In the genomic region with DNA sequence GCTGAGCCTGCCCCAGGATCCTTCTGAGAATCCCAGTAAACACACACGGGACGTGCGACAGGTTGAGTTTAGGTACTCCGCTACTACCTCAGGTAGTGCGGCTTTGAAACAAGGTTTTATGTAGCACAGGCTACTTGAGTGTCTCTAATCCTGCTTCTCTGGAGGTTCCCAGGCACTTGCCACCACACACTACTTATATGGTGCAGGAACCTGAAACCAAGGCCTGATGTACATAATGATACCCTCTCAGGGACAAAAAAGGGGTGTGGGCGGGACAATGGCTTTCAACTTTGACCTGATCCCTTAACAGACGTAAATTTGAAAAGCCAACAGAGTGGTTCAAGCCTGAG, we compare ENCODE assay signal across 8 mouse cellular contexts. TPM values are rescaled to one million over a fixed set of nuclear protein-coding genes. Genes with fewer than 3 reads are reported as not detected.
DNase-seq lines count a peak whose midpoint lies in the region; ATAC-seq and TF ChIP-seq lines count a peak whose summit lies in the region.

No protein-coding gene starts in this region.

- no peak overlapping the region for H3K27ac ChIP-seq in layer of hippocampus, adult 2 months
- peak overlapping the region; percentile 64 for H3K27ac ChIP-seq in embryonic facial prominence, embryonic 13.5 days
- H3K27ac ChIP-seq in intestine, embryonic 15.5 days, result peak overlapping the region; percentile 75
- 0 out of 2 replicates have a peak overlapping the region, but pooled peaks have one; percentile 18 for H3K27ac ChIP-seq in midbrain, postnatal 0 days (ENCODE audit: low read depth, low read length)

- peak; percentile 63 for ATAC-seq in embryonic facial prominence, embryonic 13.5 days (ENCODE audit: insufficient number of reproducible peaks, insufficient read depth, low FRiP score, low TSS enrichment, low read depth)
- ATAC-seq in intestine, embryonic 15.5 days, result no peak
- ATAC-seq in midbrain, postnatal 0 days (ENCODE audit: low FRiP score), result peak; percentile 73; the same call in 1 of the 2 replicates

- H3K9ac ChIP-seq in embryonic facial prominence, embryonic 13.5 days, result peak overlapping the region; percentile 77
- H3K9ac ChIP-seq in intestine, embryonic 15.5 days, result no peak overlapping the region; the same call in 1 of the 2 replicates
- peak overlapping the region; percentile 70; the same call in 1 of the 2 replicates for H3K9ac ChIP-seq in midbrain, postnatal 0 days (replicated peaks; ENCODE audit: low read length, poor library complexity, severe bottlenecking)

- H3K4me2 ChIP-seq in embryonic facial prominence, embryonic 13.5 days, result peak overlapping the region; percentile 97
- H3K4me2 ChIP-seq in intestine, embryonic 15.5 days (replicated peaks), result peak overlapping the region; percentile 99
- H3K4me2 ChIP-seq in midbrain, postnatal 0 days (ENCODE audit: low read depth, low read length, poor library complexity, severe bottlenecking), result peak overlapping the region; percentile 95

- H3K4me3 ChIP-seq in layer of hippocampus, adult 2 months, result peak overlapping the region; percentile 54
- H3K4me3 ChIP-seq in embryonic facial prominence, embryonic 13.5 days, result peak overlapping the region; percentile 74
- peak overlapping the region; percentile 74 for H3K4me3 ChIP-seq in intestine, embryonic 15.5 days (replicated peaks)
- H3K4me3 ChIP-seq in midbrain, postnatal 0 days (ENCODE audit: low read depth, low read length), result peak overlapping the region; percentile 72

- no peaks in the 10 kb centered on the region for H3K36me3 ChIP-seq in embryonic facial prominence, embryonic 13.5 days
- no peaks in the 10 kb centered on the region for H3K36me3 ChIP-seq in intestine, embryonic 15.5 days
- no peaks in the 10 kb centered on the region for H3K36me3 ChIP-seq in midbrain, postnatal 0 days (ENCODE audit: insufficient read depth, low read length)

- H3K27me3 ChIP-seq in embryonic facial prominence, embryonic 13.5 days, result no peaks in the 10 kb centered on the region
- no peaks in the 10 kb centered on the region for H3K27me3 ChIP-seq in intestine, embryonic 15.5 days (replicated peaks)
- H3K27me3 ChIP-seq in midbrain, postnatal 0 days (ENCODE audit: insufficient read depth, low read length), result no peaks in the 10 kb centered on the region

- no peaks in the 10 kb centered on the region for H3K4me1 ChIP-seq in embryonic facial prominence, embryonic 13.5 days
- no peaks in the 10 kb centered on the region for H3K4me1 ChIP-seq in intestine, embryonic 15.5 days (replicated peaks)
- no peaks in the 10 kb centered on the region for H3K4me1 ChIP-seq in midbrain, postnatal 0 days (ENCODE audit: insufficient read depth, low read length)

- no peak for DNase-seq in layer of hippocampus, adult 2 months (ENCODE audit: low spot score in 2 of 2)
- no peak for DNase-seq in layer of hippocampus, adult 9-11 months
- no peak for DNase-seq in midbrain, postnatal 0 days (ENCODE audit: low spot score)
- DNase-seq in embryo, embryonic 10.5 days (ENCODE audit: low spot score), result no peak
- no peak for DNase-seq in Muller cell, postnatal 12 days (ENCODE audit: inconsistent ontology term)
- DNase-seq in thymus, adult 18-20 months, result no peak

- H3K9me3 ChIP-seq in embryonic facial prominence, embryonic 13.5 days, result no peaks in the 10 kb centered on the region
- no peaks in the 10 kb centered on the region for H3K9me3 ChIP-seq in intestine, embryonic 15.5 days
- H3K9me3 ChIP-seq in midbrain, postnatal 0 days (ENCODE audit: low read length), result no peaks in the 10 kb centered on the region

- 3% methylated on average over 7 of the region's 7 CpGs for WGBS in embryonic facial prominence, embryonic 13.5 days
- 4% methylated on average over 7 of the region's 7 CpGs for WGBS in intestine, embryonic 15.5 days
- 4% methylated on average over 7 of the region's 7 CpGs for WGBS in midbrain, postnatal 0 days

- no peak for TF ChIP-seq CTCF in layer of hippocampus, adult 2 months (conservative IDR thresholded peaks at IDR 0.05)
- no peak for TF ChIP-seq CTCF in midbrain, postnatal 0 days (IDR thresholded peaks at IDR 0.05)

RNA-seq across cellular contexts. Expression of a gene that starts 0.4 kb away (rescaled TPM):
- total RNA-seq in layer of hippocampus, adult 2 months (2021), result 1 to 10 TPM; 3.3 TPM
- polyA plus RNA-seq in embryonic facial prominence, embryonic 13.5 days (2015; fragmentation: Nextera tagmentation; extraction: Ambion mirVana), result 0.73 and 0.98 TPM in 2 replicates
- polyA plus RNA-seq in intestine, embryonic 15.5 days (2015; fragmentation: Nextera tagmentation; extraction: Ambion mirVana), result 0.40 and 0.69 TPM in 2 replicates
- total RNA-seq in midbrain, postnatal 0 days (2014; rRNA removed), result 2.6 and 6.3 TPM in 2 replicates
- polyA plus RNA-seq in midbrain, postnatal 0 days (2015; fragmentation: Nextera tagmentation; extraction: Ambion mirVana), result 1.5 and 1.8 TPM in 2 replicates

RNA-seq across cellular contexts. Expression of a gene that starts 25.7 kb away (rescaled TPM):
- total RNA-seq in layer of hippocampus, adult 2 months (2021), result 1 to 10 TPM; 6.7 to 7.6 TPM
- polyA plus RNA-seq in embryonic facial prominence, embryonic 13.5 days (2015; fragmentation: Nextera tagmentation; extraction: Ambion mirVana), result 25.6 and 26.3 TPM in 2 replicates
- polyA plus RNA-seq in intestine, embryonic 15.5 days (2015; fragmentation: Nextera tagmentation; extraction: Ambion mirVana), result 42.1 and 44.1 TPM in 2 replicates
- total RNA-seq in midbrain, postnatal 0 days (2014; rRNA removed), result 18.3 and 20.3 TPM in 2 replicates
- 16.5 and 17.6 TPM in 2 replicates for polyA plus RNA-seq in midbrain, postnatal 0 days (2015; fragmentation: Nextera tagmentation; extraction: Ambion mirVana)

RNA-seq across cellular contexts. Expression of a gene that starts 42.8 kb away (rescaled TPM):
- total RNA-seq in layer of hippocampus, adult 2 months (2021), result 10 to 100 TPM; 16.8 to 17.9 TPM
- polyA plus RNA-seq in embryonic facial prominence, embryonic 13.5 days (2015; fragmentation: Nextera tagmentation; extraction: Ambion mirVana), result 24.7 and 25.9 TPM in 2 replicates
- 21.5 and 25.7 TPM in 2 replicates for polyA plus RNA-seq in intestine, embryonic 15.5 days (2015; fragmentation: Nextera tagmentation; extraction: Ambion mirVana)
- total RNA-seq in midbrain, postnatal 0 days (2014; rRNA removed), result 13.9 and 20.3 TPM in 2 replicates
- polyA plus RNA-seq in midbrain, postnatal 0 days (2015; fragmentation: Nextera tagmentation; extraction: Ambion mirVana), result 17.8 and 18.7 TPM in 2 replicates

RNA-seq across cellular contexts. Expression of a gene that starts 43.9 kb away (rescaled TPM):
- 100 to 1,000 TPM; 660 to 681 TPM for total RNA-seq in layer of hippocampus, adult 2 months (2021)
- 1,653 and 1,754 TPM in 2 replicates for polyA plus RNA-seq in embryonic facial prominence, embryonic 13.5 days (2015; fragmentation: Nextera tagmentation; extraction: Ambion mirVana)
- 1,180 and 1,388 TPM in 2 replicates for polyA plus RNA-seq in intestine, embryonic 15.5 days (2015; fragmentation: Nextera tagmentation; extraction: Ambion mirVana)
- total RNA-seq in midbrain, postnatal 0 days (2014; rRNA removed), result 598 and 662 TPM in 2 replicates
- polyA plus RNA-seq in midbrain, postnatal 0 days (2015; fragmentation: Nextera tagmentation; extraction: Ambion mirVana), result 861 and 905 TPM in 2 replicates
